Mouse (Mus musculus) layer of hippocampus, postnatal 25 days (tissue): ENCODE measurements at regions not wholly inside any gene's neighbourhood (a gene's known extent, or its start where the extent isn't known, plus 50 kb on each side); places are given as distances from the start of the nearest gene placed in this dataset.

ENCODE experiments used
- DNase-seq, 2 experiments: peaks; one replicate each; pipeline ENCODE4 v3.0.0; 2022; ENCODE audit warnings: mixed read lengths in 2 of 2, low spot score in 1 of 2; ENCODE audit errors: extremely low spot score in 1 of 2

DNA sequence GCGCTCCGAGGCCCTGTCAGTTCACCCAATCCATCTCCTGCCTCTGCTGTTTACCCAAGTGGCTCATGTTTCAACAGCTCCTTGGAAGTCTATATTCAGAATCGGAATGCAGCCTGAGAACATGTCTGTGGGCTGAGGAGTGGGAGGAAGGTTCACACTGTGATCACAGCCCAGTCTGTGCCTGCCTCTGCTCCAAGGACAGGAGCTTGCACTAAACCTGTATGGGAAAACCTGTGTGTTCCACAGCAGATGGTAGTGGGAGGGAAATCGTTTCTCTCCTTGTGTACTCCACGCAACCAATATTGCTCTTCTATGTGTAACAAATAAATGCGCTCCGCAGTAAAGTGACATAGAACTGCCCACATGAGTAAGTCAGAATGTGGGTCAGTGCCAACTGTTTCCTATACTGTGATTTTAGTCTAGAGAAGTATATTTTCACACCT lies 514.0 kb upstream of the Epha7 start:
- peak; percentile 20 to 27 for DNase-seq

DNA sequence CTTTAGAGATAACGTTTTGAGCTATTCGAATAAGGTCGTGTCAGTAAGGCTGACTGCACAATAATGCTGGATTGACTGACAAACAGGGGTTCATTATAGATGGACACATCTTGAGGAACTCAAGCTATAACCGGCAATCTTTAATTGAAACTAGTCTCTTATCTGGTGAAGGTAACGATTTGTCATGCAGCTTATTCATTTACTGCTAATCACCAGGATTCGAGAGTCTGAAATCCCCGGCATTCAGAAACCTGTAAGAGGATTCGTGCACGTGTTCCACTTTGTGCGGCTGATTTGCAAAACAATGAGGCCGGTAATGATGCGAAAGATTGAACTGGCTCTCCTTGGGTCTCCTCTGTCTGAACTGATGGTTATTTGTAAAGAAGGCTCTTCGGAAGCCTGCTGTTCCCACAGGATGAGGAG lies 512.9 kb upstream of the Epha7 start:
- no peak for DNase-seq

DNA sequence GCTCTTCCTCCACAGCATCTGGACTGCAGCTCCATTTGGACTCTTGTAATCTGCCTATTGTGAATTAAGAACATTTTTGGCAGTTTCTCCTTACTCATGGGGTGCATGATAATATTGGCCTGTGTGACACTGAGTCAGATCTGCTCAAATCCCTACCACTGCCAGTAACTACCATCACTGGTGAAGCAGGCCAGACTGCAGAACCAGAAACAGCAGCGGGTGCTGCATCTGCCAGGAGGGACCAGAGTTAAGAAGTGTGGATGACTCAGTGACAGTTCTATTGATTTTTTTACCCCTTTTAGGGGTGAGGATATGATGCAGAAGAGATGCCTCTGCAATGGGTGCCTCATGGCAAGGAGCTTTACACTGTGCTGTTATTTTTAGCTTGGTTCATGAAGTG lies 511.2 kb upstream of the Epha7 start:
- peak; percentile 16 to 27 for DNase-seq

DNA sequence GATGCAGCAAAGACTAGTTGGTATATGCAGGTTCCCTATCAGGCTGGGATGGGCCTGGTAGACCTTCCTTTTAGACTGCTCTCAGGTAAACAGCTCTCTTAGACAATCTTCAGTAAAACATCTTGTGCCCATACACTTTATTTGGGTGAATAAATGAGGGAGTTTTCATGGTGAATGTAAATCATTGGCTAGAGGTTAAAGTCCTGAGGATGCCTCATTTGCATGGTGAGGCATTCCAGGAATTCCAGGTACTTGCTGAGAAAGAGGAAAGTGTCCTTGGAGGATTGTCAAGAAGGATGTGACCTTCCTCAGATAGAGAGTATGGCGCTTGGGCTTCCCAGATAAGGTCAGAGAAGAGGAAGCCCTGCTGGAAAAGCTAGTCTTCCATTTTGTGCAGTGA lies 481.9 kb upstream of the Epha7 start:
- DNase-seq = no peak

DNA sequence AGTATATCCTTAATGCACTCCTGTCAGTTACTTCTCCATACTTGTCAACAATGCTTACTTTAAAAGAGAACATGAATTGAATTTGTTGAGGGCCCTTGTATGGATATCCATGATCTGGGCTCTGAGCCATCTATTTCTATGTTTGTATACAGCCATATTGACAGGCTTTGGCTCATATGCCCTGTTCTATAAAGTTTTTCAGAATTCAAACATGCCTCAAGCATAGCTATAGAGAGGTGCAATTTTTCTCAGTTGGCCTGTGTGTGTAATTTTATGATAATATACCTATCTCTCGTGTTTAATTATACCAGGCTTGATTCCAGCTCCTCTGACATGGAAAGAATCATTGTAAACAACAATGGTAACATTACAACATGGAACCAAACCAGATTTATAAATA lies 448.4 kb upstream of the Epha7 start:
- no peak for DNase-seq

DNA sequence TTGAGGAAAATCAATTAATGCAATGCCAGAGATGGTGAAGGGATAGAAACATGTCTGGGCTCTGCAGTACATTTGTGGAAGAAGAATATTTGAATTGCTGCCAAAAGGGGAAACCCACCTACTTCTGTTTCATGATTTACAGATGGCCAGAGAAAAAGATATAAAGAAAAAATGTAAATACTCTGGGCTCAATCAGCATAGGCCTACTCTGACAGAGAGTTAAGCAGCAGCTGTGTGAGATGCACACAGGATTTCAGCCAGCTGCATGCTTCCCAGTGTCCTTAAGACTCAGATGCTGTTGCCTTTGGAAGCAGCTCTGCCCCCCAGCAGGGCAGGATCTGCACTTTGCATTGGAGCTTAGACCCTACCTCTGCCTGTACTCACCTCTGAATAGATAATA lies 435.8 kb upstream of the Epha7 start:
- DNase-seq = no peak

DNA sequence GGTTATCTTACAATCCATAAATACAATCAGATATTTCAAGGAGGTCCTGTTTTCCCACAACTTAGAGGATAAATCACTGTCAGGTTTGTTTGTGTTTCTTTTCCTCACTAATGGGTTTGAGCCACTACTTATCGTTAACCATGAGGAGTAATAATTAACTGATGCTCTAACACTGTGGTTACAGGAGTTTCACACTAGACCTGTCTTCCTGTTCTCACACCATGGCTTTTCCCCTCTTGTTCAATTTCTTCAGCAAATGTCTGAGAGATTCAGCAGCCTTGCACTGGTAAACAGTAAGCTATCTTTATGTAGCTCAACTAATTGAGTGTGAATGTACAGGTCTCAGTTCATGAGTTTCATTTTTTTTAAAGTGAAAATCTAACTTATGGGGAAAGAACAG lies 434.3 kb upstream of the Epha7 start:
- no peak for DNase-seq

DNA sequence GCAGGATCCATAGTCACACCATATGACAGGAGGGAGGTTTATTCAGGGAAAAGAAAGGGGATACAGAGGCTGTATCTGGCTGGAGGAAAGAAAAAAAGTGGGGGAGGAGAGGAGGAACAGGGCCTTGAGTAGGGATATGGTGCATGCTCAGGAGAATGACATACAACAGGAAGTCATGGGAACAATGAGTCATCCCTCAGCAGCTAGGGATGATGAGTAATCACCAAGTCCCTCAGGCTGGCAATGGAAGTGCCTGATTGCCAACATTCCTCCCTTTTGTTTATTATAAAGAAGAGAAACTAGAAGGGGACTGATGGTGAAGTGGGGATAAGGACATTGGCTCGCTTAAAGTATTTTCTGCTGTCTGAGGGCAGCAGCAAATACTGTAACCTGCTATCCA lies 388.6 kb upstream of the Epha7 start:
- DNase-seq = no peak

DNA sequence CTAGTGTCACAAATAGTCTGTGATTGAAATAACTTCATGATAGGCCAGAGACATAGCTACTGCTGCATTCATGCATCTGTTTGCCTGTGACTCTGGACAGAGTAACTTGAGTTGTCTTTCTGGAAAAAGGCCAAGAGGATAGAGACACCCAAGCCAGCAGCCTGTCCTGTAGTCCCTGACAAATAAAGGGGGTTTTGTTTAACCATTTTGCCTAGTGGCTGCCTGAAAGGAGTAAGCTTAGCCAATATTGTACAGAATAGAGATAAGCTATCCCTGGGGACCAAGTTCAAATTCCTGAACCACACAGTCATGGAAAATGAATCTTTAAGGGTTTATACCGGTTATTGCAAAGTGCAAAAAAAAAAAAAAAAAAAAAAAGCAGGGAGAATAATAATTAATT lies 372.8 kb upstream of the Epha7 start:
- no peak for DNase-seq

DNA sequence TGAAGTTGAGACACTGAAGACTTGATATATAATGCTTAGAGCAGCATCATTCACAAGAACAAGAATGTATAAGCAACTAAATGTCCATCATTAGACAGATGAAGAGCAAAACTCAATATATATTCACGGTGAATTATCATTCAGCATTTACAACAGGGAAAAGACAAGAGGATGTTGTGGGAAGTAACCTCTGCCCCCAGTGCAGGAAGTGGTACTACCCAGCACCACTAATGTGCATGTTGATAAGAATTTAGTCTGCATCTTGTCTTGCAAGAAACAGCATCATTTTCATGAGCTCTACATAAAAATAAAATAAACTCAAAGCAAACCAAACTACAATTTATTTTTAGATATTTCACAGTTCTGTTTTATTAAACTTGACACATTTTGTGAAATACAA lies 359.8 kb upstream of the Epha7 start:
- no peak for DNase-seq

DNA sequence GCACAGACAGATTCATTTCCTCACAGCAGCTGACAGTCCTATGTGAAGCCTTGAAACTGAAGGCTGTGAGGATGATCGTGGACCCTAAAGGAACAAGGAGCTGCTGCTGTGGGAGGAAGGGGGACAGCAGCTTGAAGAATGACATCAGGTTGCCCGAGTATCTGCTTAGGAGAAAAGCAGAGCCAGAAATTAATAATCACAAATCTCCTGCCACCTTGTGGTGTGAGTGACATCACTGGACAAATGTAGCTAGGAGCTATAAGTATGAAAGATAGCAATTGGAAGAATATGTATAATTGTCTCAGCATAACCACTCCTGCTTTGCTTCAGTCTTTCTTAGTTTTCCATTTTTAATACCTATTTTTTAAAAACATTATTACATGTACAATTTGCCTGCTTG lies 356.6 kb upstream of the Epha7 start:
- DNase-seq = no peak
